Mouse (Mus musculus) heart, embryonic 10.5 days (tissue): Measurements from ENCODE around the gene Car9. TPM values are rescaled to one million over a fixed set of nuclear protein-coding genes. Genes with fewer than 3 reads are reported as not detected.
"Not testable (repeated sequence)": the region's sequence is repeated elsewhere in the genome, so short reads cannot be mapped to it uniquely, and the experiment has no call there.

Experiments used
- DNase-seq: peaks from one replicate; pipeline ENCODE4 v3.0.0-alpha.2; 2017; ENCODE audit warnings: low spot score
- H3K27ac ChIP-seq: fragments of 300-500 bp; sonication (generic); 2 replicates; pipeline ENCODE4 v1.5.1; 2016; ENCODE audit warnings: mild to moderate bottlenecking
- H3K27me3 ChIP-seq: fragments of 300-500 bp; sonication (generic); 2 replicates; pipeline ENCODE4 v1.6.1; 2016; ENCODE audit warnings: mild to moderate bottlenecking; ENCODE audit not compliant: poor library complexity, insufficient read depth, severe bottlenecking
- H3K36me3 ChIP-seq: fragments of 300-500 bp; sonication (generic); 2 replicates; pipeline ENCODE4 v1.6.1; 2016; ENCODE audit warnings: mild to moderate bottlenecking, moderate library complexity
- H3K4me1 ChIP-seq: fragments of 300-500 bp; sonication (generic); 2 replicates; pipeline ENCODE4 v1.6.1; 2016; ENCODE audit warnings: mild to moderate bottlenecking
- H3K4me3 ChIP-seq: fragments of 300-500 bp; sonication (generic); 2 replicates; pipeline ENCODE4 v1.5.1; 2016; ENCODE audit warnings: mild to moderate bottlenecking, moderate library complexity
- H3K9me3 ChIP-seq: fragments of 300-500 bp; sonication (generic); 2 replicates; pipeline ENCODE4 v1.6.1; 2016; ENCODE audit warnings: mild to moderate bottlenecking, moderate library complexity
- WGBS: fragments of 180-500 bp; shearing (Covaris S2); methylation state at CpG from one replicate; pipeline ENCODE4 v1.1.7; 2016; 5-methylcytosine and 5-hydroxymethylcytosine counted together
- polyA plus RNA-seq: library from polyadenylated mRNA; unstranded; fragments of >200 nt; fragmentation: Nextera tagmentation; extraction: Ambion mirVana; gene quantifications from 2 replicates; pipeline ENCODE4 v1.2.1, GENCODE M21; 2016

Gene Car9
- polyA plus RNA-seq, 1 experiment from 2014 or later, result 1.7 TPM

DNA sequence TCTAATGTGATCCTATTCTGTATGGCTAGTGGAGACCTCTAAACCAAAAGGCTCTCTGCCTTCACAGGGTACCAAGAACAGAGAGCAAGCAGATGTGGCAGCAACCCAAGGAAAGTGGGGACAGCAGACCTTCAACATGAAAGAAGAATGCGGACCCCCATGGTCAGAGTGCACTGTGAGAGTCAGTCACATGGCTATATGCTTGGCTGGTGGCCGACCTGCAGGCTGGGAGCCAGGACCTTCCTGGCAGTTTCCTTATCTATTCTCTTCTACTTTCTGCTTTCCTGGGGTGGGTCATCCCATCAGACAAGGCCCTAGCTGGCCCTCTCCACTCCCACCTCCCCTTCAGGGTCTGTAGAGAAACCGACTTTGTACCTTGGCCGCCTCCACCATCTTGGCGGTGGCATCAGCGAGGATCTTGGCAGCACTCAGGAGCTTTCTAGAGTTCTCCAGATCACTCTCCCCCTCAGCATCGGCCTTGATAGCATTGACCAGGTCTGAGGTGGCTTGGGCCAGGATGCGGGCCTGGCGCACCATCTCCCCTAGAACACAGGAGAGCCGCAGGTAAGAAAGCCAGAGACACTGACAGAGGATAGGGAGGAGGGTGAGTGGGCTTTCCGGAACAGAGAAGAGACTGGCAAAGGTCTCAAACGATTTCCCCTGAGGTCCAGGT lies 39.7 kb downstream of the Car9 start:
- H3K4me3 ChIP-seq, result no peak overlapping the region
- no peak overlapping the region for H3K27ac ChIP-seq
- H3K27me3 ChIP-seq, result no peaks in the 10 kb centered on the region
- no peaks in the 10 kb centered on the region for H3K4me1 ChIP-seq
- DNase-seq, result no peak
- WGBS, result 90% methylated on average over 12 of the region's 12 CpGs
- H3K36me3 ChIP-seq, result peaks cover 100% of the 10 kb centered on the region
- no peaks in the 10 kb centered on the region for H3K9me3 ChIP-seq

GRCm38 (mm10) chr4:43547160-43547559 lies 40.4 kb downstream of the Car9 start:
- Histone ChIP-seq H3K36me3 (peaks cover 100% of the 10 kb centered on the region), H3K27me3 (no peaks in the 10 kb centered on the region), H3K4me1 (no peaks in the 10 kb centered on the region), H3K9me3 (0 out of 2 replicates have a peak, but pooled peaks cover 2% of the 10 kb centered on the region), H3K27ac (no peak overlapping the region), H3K4me3 (no peak overlapping the region)
- no peak for DNase-seq
- WGBS, result 88% methylated on average over 8 of the region's 8 CpGs

DNA sequence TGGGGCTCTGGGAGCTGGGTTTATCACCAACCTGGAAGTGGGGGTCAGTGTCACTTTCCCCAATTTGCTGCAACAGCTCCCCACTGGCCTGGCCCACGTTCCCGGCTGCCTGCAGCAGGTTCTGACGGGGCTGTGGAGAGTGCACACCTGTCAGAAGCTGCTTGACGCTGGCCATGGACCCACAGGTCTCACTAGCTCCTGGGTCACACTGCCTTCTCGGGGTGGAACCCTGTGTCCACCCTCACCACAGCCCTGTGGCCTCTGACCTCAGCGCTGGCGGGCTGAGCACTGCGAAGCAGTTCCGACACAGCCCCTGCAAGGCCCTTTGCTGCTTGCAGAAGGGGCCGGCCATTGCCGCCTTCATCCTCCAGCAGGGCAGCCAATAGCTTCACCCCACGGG lies 42.3 kb downstream of the Car9 start:
- Histone ChIP-seq H3K4me1 (no peaks in the 10 kb centered on the region), H3K36me3 (peaks cover 100% of the 10 kb centered on the region)
- WGBS, result 90% methylated on average over 12 of the region's 12 CpGs

DNA sequence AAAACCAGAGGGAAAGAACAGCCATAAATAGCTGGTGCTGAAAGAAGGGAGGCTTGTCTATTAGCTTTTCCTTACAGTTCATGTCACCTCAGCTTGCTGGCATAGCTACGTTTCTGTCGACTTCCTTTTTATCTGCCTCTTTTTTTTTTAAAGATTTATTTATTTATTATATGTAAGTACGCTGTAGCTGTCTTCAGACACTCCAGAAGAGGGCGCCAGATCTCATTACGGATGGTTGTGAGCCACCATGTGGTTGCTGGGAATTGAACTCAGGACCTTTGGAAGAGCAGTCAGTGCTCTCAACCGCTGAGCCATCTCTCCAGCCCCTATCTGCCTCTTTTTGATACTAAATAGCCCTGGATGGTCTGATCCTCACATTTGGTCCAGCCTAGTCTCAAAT lies 45.1 kb downstream of the Car9 start:
- not testable (repeated sequence) for H3K27ac ChIP-seq, DNase-seq, H3K9me3 ChIP-seq, H3K4me1 ChIP-seq, H3K4me3 ChIP-seq, H3K27me3 ChIP-seq
- H3K36me3 ChIP-seq, result peaks cover 100% of the 10 kb centered on the region
- 89% methylated on average over 6 of the region's 6 CpGs for WGBS

More for the DNA sequence above, 42.3 kb downstream of the Car9 start:
- no peak overlapping the region for H3K4me3 ChIP-seq
- H3K27ac ChIP-seq, result no peak overlapping the region
- no peaks in the 10 kb centered on the region for H3K27me3 ChIP-seq
- DNase-seq, result no peak
- H3K9me3 ChIP-seq, result 0 out of 2 replicates have a peak, but pooled peaks cover 2% of the 10 kb centered on the region

DNA sequence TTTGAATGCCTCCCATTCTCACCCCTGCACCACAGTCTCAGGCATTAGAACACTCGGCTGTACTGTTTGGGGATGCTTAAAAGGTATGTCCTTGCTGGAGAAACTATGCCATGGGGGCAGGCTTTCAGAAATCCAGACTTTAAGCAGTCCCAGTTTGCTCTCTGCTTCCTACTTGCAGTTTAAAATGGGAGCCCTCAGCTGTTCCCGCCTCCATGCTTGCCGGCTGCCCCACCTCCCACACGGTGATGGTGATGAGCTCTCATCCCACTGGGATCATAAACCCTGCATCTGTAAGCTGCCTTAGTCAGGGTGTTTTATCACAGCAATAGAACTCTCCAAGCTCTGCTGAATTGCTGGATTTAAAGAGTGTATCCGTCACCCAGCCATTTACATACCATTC lies 45.7 kb downstream of the Car9 start:
- peaks cover 5% of the 10 kb centered on the region for H3K4me1 ChIP-seq
- DNase-seq, result no peak
- H3K27me3 ChIP-seq, result no peaks in the 10 kb centered on the region
- H3K27ac ChIP-seq, result no peak overlapping the region
- peaks cover 100% of the 10 kb centered on the region for H3K36me3 ChIP-seq
- H3K9me3 ChIP-seq, result 0 out of 2 replicates have a peak, but pooled peaks cover 2% of the 10 kb centered on the region
- no peak overlapping the region for H3K4me3 ChIP-seq
- 96% methylated on average over 5 of the region's 5 CpGs for WGBS

DNA sequence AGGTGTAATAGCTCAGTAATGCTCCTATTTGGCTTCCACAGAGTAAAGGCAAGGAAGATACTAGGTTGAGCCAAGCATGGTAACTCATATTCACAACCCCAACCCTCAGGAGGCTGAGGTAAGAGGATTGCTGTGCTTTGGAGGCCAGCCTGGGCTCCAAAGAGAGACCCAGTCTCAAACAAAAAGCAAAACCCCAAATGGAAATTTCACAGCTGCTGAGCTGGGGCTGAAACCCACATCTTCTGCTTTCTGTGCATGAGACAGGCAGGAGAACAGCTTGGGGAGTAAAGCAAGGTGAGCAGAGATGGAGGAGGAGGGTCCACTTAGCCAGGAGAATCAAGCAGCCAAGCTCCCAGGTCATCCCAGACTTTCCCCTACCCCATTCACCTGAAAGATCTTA lies 47.1 kb downstream of the Car9 start:
- Histone ChIP-seq H3K27ac (no peak overlapping the region), H3K27me3 (no peaks in the 10 kb centered on the region), H3K36me3 (peaks cover 87% of the 10 kb centered on the region), H3K4me3 (no peak overlapping the region), H3K9me3 (0 out of 2 replicates have a peak, but pooled peaks cover 2% of the 10 kb centered on the region), H3K4me1 (peaks cover 20% of the 10 kb centered on the region)
- no peak for DNase-seq

DNA sequence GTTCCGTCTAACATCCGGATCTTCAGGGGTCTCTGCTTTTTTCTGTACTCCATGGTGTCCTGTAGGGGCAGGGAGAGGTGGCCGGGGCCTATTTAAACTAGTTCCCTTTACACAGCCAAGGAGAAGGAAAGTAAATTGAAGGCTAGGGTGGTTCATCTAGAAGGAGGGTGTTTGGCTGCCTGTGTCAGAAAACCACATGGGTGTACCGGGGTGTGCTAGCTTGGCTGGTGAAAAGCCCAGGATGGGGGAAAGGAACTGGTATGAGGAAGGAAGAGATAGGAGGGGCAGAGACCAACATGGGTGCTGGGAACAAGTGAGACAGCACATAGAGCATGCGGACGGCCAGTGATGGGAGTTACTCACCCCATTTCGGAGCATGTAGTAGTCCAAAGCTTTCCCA lies 49.2 kb downstream of the Car9 start:
- H3K4me3 ChIP-seq, result no peak overlapping the region
- H3K36me3 ChIP-seq, result peaks cover 73% of the 10 kb centered on the region
- peaks cover 40% of the 10 kb centered on the region for H3K4me1 ChIP-seq
- DNase-seq, result no peak
- no peaks in the 10 kb centered on the region for H3K27me3 ChIP-seq
- no peak overlapping the region for H3K27ac ChIP-seq
- H3K9me3 ChIP-seq, result 0 out of 2 replicates have a peak, but pooled peaks cover 2% of the 10 kb centered on the region
- whole genome bisulfite sequencing, result 96% methylated on average over 7 of the region's 7 CpGs

- Histone ChIP-seq H3K4me1 (peaks cover 44% of the 10 kb centered on the region), H3K9me3 (no peaks in the 10 kb centered on the region), H3K27me3 (no peaks in the 10 kb centered on the region), H3K27ac (peak overlapping the region; percentile 99), H3K4me3 (peak overlapping the region; percentile 94), H3K36me3 (peaks cover 51% of the 10 kb centered on the region)
- peak; percentile 89 for DNase-seq
- WGBS, result 3% methylated on average over 5 of the region's 5 CpGs
These were observed 51.4 kb downstream of the Car9 start for GRCm38 (mm10) chr4:43558028-43558630.

DNA sequence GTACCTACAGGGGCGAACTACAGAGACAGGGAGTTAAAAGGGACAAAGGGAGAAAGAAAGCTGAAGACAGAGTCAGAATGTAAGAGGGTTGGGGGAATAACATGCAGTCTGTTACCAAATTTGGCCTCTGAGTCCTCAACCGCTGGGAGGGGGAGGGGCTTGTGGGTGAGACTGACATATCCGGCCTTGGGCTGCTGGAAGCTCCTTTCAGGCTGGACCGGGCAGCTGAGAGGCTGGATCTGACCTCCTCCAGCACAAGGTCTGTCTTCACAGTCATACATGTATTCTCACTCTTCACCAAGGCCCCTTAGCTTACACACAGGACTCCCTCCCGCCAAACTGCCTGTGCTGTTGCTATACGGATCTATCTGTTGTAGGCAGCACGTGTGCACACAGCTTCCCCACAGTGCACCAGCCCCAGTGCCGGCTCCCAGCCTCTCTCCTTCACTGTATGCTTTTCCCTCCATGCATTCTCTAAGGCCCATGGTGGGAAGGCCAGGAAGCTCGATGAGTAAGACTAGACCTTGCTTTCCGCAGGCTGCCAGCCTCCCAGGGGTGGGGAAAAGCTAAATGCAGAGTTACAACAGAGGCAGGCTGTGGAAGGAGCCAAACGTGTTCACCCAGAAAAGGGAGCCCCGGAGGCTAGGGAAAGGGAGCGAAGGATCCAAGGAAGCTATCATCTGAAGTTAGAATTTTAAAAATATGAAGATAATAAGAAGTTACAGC lies 52.0 kb downstream of the Car9 start:
- Histone ChIP-seq H3K36me3 (peaks cover 45% of the 10 kb centered on the region), H3K9me3 (no peaks in the 10 kb centered on the region), H3K4me1 (peaks cover 50% of the 10 kb centered on the region), H3K27ac (peak overlapping the region; percentile 99), H3K27me3 (no peaks in the 10 kb centered on the region), H3K4me3 (peak overlapping the region; percentile 94)
- WGBS, result 12% methylated on average over 13 of the region's 13 CpGs
- peak; percentile 95 for DNase-seq

- H3K36me3 ChIP-seq, result peaks cover 38% of the 10 kb centered on the region
- 58% methylated on average over 13 of the region's 13 CpGs for WGBS
- no peak for DNase-seq
- H3K4me3 ChIP-seq, result peak overlapping the region; percentile 94
- H3K9me3 ChIP-seq, result no peaks in the 10 kb centered on the region
- peaks cover 56% of the 10 kb centered on the region for H3K4me1 ChIP-seq
- no peaks in the 10 kb centered on the region for H3K27me3 ChIP-seq
- peak overlapping the region; percentile 99 for H3K27ac ChIP-seq
These were observed 52.9 kb downstream of the Car9 start for GRCm38 (mm10) chr4:43559519-43560242.

GRCm38 (mm10) chr4:43560243-43560611 lies 53.5 kb downstream of the Car9 start:
- no peaks in the 10 kb centered on the region for H3K27me3 ChIP-seq
- peaks cover 56% of the 10 kb centered on the region for H3K4me1 ChIP-seq
- peak overlapping the region; percentile 94 for H3K4me3 ChIP-seq
- peaks cover 38% of the 10 kb centered on the region for H3K36me3 ChIP-seq
- H3K27ac ChIP-seq, result peak overlapping the region; percentile 99
- peak; percentile 87 for DNase-seq
- no peaks in the 10 kb centered on the region for H3K9me3 ChIP-seq
- 15% methylated on average over 6 of the region's 6 CpGs for WGBS

GRCm38 (mm10) chr4:43560976-43561375 lies 54.2 kb downstream of the Car9 start:
- Histone ChIP-seq H3K27me3 (no peaks in the 10 kb centered on the region), H3K9me3 (no peaks in the 10 kb centered on the region), H3K27ac (peak overlapping the region; percentile 99), H3K4me1 (peaks cover 56% of the 10 kb centered on the region), H3K36me3 (peaks cover 38% of the 10 kb centered on the region), H3K4me3 (peak overlapping the region; percentile 94)
- DNase-seq, result no peak
- 15% methylated on average over 2 of the region's 2 CpGs for WGBS
